Mouse (Mus musculus): ENCODE results near the gene Troap. TPM values are rescaled to one million over a fixed set of nuclear protein-coding genes. Genes with fewer than 3 reads are reported as not detected.
A peak's percentile ranks its signal among the peaks of the same experiment; 100 is the strongest.

Gene Troap
- polyA plus RNA-seq, 1 experiment from 2014 or later = 29.2 TPM

DNA sequence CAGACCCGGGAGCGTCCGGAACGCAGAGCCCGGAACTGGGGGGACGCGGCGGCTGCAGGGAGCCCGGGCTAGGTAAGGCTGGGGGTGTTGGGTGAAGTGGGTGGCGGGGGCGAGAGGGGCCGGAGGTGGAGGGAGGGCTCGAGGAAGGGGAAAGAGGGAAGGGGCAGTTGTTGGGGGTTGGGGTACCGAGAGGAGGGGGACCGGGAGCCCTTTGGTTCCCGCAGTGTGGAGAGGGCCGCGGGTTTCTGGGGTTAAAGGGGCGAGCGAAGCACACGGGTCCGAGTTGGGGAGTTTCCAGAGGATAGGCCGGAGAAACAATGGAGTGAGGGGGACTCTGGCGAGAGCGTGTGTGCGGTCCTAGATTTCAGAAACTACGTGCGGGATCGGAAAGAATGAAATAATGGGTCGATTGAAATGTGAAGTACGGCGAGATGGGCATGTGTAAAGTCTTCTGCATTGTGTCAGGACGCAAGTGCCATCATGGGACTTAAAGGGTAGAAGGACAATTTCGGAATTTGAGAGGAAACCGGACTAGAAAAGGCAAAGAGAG is 52.5 kb downstream of the Troap start:
- no peaks in the 10 kb centered on the region for H3K36me3 ChIP-seq
- peaks cover 20% of the 10 kb centered on the region for H3K4me1 ChIP-seq
- H3K4me3 ChIP-seq (replicated peaks) = peak overlapping the region; percentile 87
- H3K4me2 ChIP-seq = peak overlapping the region; percentile 64
- H3K27me3 ChIP-seq (replicated peaks) = no peaks in the 10 kb centered on the region
- no peaks in the 10 kb centered on the region for H3K9me3 ChIP-seq
- H3K27ac ChIP-seq = peak overlapping the region; percentile 95
- H3K9ac ChIP-seq = peak overlapping the region; percentile 84
- ATAC-seq (ENCODE audit: insufficient read depth, low FRiP score, low read depth) = peak; percentile 8; the same call in 1 of the 2 replicates
- under 1% methylated on average over 26 of the region's 35 CpGs for WGBS

DNA sequence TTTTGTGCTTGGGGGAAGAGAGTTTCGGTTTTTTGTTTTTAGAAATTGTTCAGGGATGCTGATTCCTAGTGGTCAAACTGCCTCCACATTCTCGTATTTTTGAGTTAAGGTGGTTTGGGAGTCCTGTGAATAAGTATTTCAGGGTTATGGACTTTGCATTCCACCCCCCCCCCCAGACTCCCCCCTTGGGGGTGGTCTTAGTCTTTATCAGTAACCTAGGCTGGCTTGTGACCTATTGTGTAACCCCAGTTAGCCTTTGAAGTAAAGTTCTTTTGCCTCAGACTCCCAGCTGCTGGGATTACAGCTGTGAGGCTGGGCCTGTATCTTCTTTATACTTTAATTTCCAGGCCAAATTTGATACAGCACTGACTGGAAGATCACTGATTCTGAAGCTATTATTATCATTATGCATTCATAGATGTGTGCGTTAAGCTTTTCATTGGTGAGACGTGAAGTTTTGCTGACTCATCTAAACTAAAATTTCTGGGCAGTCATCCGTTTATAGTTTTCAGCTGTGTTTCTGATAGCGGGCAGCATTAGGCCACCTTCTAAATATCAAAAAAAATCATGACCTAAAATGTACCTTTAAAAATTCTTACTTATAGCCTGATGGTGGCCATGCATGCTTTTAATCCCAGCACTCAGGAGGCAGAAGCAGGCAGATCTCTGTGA is 53.6 kb downstream of the Troap start:
- Histone ChIP-seq H3K27ac (no peak overlapping the region), H3K4me3 (replicated peaks) (peak overlapping the region; percentile 87; the same call in 1 of the 2 replicates), H3K36me3 (no peaks in the 10 kb centered on the region), H3K4me2 (peak overlapping the region; percentile 64), H3K9me3 (no peaks in the 10 kb centered on the region), H3K27me3 (replicated peaks) (no peaks in the 10 kb centered on the region), H3K4me1 (peaks cover 20% of the 10 kb centered on the region), H3K9ac (no peak overlapping the region)
- ATAC-seq (ENCODE audit: insufficient read depth, low FRiP score, low read depth) = no peak
- WGBS = 58% methylated on average over 6 of the region's 6 CpGs

DNA sequence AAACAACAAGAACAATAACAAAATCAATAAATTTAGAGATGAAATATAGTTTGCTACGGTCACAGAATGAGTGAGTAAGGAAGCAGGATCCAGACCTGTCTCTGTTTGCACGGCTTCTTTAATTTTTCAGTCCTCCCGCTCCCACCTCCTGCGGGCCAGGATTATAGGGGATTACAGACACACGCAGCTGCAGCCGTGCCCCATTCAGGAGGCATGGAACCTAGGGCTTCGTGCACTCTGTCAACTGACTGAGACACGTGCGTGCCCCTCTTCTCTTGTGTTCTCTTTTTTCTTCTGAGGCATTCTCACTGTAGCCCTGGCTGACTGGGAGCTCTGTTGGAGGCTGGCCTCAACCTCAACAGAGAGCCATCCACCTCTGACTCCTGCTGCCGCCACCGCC is 55.1 kb downstream of the Troap start:
- Histone ChIP-seq H3K4me3 (replicated peaks) (no peak overlapping the region), H3K4me1 (peaks cover 20% of the 10 kb centered on the region), H3K4me2 (no peak overlapping the region), H3K36me3 (no peaks in the 10 kb centered on the region), H3K9me3 (no peaks in the 10 kb centered on the region), H3K27ac (no peak overlapping the region), H3K9ac (no peak overlapping the region), H3K27me3 (replicated peaks) (no peaks in the 10 kb centered on the region)
- ATAC-seq (ENCODE audit: insufficient read depth, low FRiP score, low read depth) = no peak
- 61% methylated on average over 11 of the region's 11 CpGs for WGBS

- no peaks in the 10 kb centered on the region for H3K9me3 ChIP-seq
- H3K27ac ChIP-seq = no peak overlapping the region
- no peak overlapping the region for H3K4me3 ChIP-seq (replicated peaks)
- ATAC-seq (ENCODE audit: insufficient read depth, low FRiP score, low read depth) = no peak
- H3K27me3 ChIP-seq (replicated peaks) = no peaks in the 10 kb centered on the region
- H3K4me2 ChIP-seq = no peak overlapping the region; the same call in 1 of the 2 replicates
- WGBS = 58% methylated on average over 22 of the region's 22 CpGs
- no peak overlapping the region for H3K9ac ChIP-seq
- H3K4me1 ChIP-seq = peaks cover 20% of the 10 kb centered on the region
- H3K36me3 ChIP-seq = no peaks in the 10 kb centered on the region
Observed at GRCm38 (mm10) chr15:99129956-99130910, 55.9 kb downstream of the Troap start.

Small RNA genes within 50 kb of the gene (microRNA-seq; reads per million reads assigned to microRNA genes)
- gene Mir6960 = 0.97 reads per million

Other genes starting within 250 kb of the Troap start
- 82.4 and 85.6 TPM in 2 replicates for gene Prkag1, start 243.1 kb upstream of the Troap start, polyA plus RNA-seq (2015; fragmentation: Nextera tagmentation; extraction: Ambion mirVana)
- 10.6 and 11.6 TPM in 2 replicates for gene Kmt2d, start 203.4 kb upstream of the Troap start, polyA plus RNA-seq (2015; fragmentation: Nextera tagmentation; extraction: Ambion mirVana)
- 8.6 and 8.8 TPM in 2 replicates for gene Rhebl1, start 180.0 kb upstream of the Troap start, polyA plus RNA-seq (2015; fragmentation: Nextera tagmentation; extraction: Ambion mirVana)
- gene Dhh, start 176.0 kb upstream of the Troap start, polyA plus RNA-seq (2015; fragmentation: Nextera tagmentation; extraction: Ambion mirVana) = 0.71 and 1.0 TPM in 2 replicates
- gene Lmbr1l, start 156.3 kb upstream of the Troap start, polyA plus RNA-seq (2015; fragmentation: Nextera tagmentation; extraction: Ambion mirVana) = 14.5 TPM in 2 replicates
- 1,197 and 1,299 TPM in 2 replicates for gene Tuba1b, start 140.0 kb upstream of the Troap start, polyA plus RNA-seq (2015; fragmentation: Nextera tagmentation; extraction: Ambion mirVana)
- not detected in 2 replicates for gene Gm49450, start 121.0 kb upstream of the Troap start, polyA plus RNA-seq (2015; fragmentation: Nextera tagmentation; extraction: Ambion mirVana)
- 915 and 964 TPM in 2 replicates for gene Tuba1a, start 120.9 kb upstream of the Troap start, polyA plus RNA-seq (2015; fragmentation: Nextera tagmentation; extraction: Ambion mirVana)
- gene Tuba1c, start 44.7 kb upstream of the Troap start, polyA plus RNA-seq (2015; fragmentation: Nextera tagmentation; extraction: Ambion mirVana) = 196 and 204 TPM in 2 replicates
- 33.5 and 38.7 TPM in 2 replicates for gene Prph, start 19.4 kb upstream of the Troap start, polyA plus RNA-seq (2015; fragmentation: Nextera tagmentation; extraction: Ambion mirVana)
- gene C1ql4, start 13.2 kb downstream of the Troap start, polyA plus RNA-seq (2015; fragmentation: Nextera tagmentation; extraction: Ambion mirVana) = 0.09 TPM in 1 of 2 replicates, not detected in the other
- 18.6 and 23.0 TPM in 2 replicates for gene Dnajc22, start 18.6 kb downstream of the Troap start, polyA plus RNA-seq (2015; fragmentation: Nextera tagmentation; extraction: Ambion mirVana)
- 28.3 and 32.1 TPM in 2 replicates for gene Spats2, start 51.3 kb downstream of the Troap start, polyA plus RNA-seq (2015; fragmentation: Nextera tagmentation; extraction: Ambion mirVana)
- 0.77 and 1.2 TPM in 2 replicates for gene Kcnh3, start 150.3 kb downstream of the Troap start, polyA plus RNA-seq (2015; fragmentation: Nextera tagmentation; extraction: Ambion mirVana)
- 107 and 122 TPM in 2 replicates for gene Mcrs1, start 177.4 kb downstream of the Troap start, polyA plus RNA-seq (2015; fragmentation: Nextera tagmentation; extraction: Ambion mirVana)
- gene Prpf40b, start 220.5 kb downstream of the Troap start, polyA plus RNA-seq (2015; fragmentation: Nextera tagmentation; extraction: Ambion mirVana) = 42.8 and 46.3 TPM in 2 replicates
- 0.06 and 0.23 TPM in 2 replicates for gene Fam186b, start 221.3 kb downstream of the Troap start, polyA plus RNA-seq (2015; fragmentation: Nextera tagmentation; extraction: Ambion mirVana)

Data from stomach, embryonic 15.5 days (tissue).